Mouse (Mus musculus) heart, adult 18-20 months (tissue): Measurements from ENCODE around the gene Wdr82. TPM values are rescaled to one million over a fixed set of nuclear protein-coding genes. Genes with fewer than 3 reads are reported as not detected.

Source experiments
- DNase-seq, 2 experiments: peaks; one replicate each; pipeline ENCODE4 v3.0.0; 2021 to 2022; ENCODE audit warnings: mixed read lengths in 1 of 2
- microRNA-seq, 2 experiments: library from miRNA; unstranded; fragments of <30 nt; microRNA quantifications; one replicate each; pipeline ENCODE4 v1.2.0; 2022
- total RNA-seq, 2 experiments: library from RNA; stranded (reverse); gene quantifications; 2 replicates each; pipeline ENCODE4 v1.2.3; 2021

The Wdr82 gene
- total RNA-seq, 2 experiments from 2014 or later, result 38.2 to 39.5 TPM

DNA sequence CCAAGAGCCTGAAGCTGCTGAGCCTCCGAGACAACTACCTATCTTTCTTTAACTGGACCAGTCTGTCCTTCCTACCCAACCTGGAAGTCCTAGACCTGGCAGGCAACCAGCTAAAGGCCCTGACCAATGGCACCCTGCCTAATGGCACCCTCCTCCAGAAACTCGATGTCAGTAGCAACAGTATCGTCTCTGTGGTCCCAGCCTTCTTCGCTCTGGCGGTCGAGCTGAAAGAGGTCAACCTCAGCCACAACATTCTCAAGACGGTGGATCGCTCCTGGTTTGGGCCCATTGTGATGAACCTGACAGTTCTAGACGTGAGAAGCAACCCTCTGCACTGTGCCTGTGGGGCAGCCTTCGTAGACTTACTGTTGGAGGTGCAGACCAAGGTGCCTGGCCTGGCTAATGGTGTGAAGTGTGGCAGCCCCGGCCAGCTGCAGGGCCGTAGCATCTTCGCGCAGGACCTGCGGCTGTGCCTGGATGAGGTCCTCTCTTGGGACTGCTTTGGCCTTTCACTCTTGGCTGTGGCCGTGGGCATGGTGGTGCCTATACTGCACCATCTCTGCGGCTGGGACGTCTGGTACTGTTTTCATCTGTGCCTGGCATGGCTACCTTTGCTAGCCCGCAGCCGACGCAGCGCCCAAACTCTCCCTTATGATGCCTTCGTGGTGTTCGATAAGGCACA lies 54.9 kb downstream of the Wdr82 start:
- DNase-seq, result no peak

- peak; percentile 69 for DNase-seq
Observed at GRCm38 (mm10) chr9:106226151-106226682, 55.5 kb downstream of the Wdr82 start.

GRCm38 (mm10) chr9:106227790-106228429 lies 57.2 kb downstream of the Wdr82 start:
- no peak for DNase-seq

DNA sequence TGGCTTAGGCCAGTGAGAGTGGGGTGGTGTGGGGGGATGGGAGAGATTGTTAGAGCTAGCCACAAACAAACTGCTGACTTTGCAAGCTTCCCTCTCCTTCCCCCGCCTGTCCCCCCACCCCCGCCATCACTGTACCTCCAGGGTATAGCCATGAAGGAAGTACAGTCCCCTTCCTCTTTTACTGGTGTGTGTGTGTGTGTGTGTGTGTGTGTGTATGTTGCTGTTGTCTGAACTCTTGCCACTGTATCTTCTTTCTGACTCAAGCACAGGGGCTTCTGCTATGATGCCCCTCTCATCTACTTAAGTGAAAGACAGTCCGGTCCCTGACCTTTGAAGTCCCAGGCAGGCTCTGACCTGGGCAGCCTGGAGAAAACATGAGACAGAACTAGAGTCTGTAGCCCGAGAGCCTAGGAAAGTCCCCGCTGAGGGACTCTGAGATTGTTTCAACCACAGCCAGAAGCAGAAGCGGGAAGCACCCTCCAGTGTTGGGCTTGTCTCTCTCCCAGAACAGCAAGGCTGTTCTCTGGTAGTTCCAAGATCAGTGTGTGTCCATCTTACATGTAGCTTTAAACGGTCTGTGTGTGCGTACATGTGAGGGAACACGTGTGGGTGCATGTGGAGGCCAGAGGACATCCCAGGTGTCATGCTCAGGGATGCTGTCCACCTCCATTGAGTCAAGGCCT lies 59.5 kb downstream of the Wdr82 start:
- DNase-seq, result no peak

DNA sequence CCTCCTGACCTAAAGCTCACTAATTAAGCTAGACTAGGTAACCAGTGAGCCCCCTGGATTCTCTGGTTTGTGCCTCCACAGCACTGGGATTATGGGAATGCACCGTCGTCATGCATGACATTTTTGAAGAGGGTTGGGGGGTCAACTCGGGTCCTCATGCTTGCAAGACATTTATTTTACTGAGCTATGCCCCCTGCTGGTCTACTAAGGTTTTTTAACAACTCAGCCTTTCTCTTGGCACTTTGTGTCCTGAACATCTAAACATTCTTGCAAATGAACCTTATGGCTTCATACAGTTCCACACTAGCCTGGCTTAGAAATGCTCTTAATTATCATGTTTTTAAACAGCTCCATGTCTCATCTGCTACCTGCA lies 60.0 kb downstream of the Wdr82 start:
- DNase-seq, result no peak

DNA sequence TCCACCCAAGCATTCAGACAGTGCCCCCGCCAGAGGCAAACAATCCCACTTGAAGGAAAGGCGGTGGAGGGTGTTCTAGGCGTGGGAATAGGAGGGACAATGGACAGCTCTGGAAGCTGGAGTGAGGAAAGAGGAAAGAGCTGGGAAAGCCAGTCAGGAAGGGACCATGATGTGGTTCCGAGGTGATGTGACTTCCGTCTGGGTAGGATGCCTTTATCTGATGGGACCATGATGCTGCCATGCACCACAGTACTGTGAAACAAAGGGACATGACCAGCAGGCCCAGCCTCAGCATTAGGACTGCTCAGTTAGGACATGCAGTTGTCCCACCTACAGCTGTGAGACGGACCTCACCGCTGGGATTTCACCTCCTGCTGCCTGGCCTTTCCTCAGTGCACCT lies 60.5 kb downstream of the Wdr82 start:
- DNase-seq, result no peak

GRCm38 (mm10) chr9:106231816-106232215 lies 61.1 kb downstream of the Wdr82 start:
- DNase-seq, result no peak

GRCm38 (mm10) chr9:106232956-106233355 lies 62.2 kb downstream of the Wdr82 start:
- DNase-seq, result no peak

- no peak for DNase-seq
Observed at GRCm38 (mm10) chr9:106233953-106234352, 63.2 kb downstream of the Wdr82 start.

DNA sequence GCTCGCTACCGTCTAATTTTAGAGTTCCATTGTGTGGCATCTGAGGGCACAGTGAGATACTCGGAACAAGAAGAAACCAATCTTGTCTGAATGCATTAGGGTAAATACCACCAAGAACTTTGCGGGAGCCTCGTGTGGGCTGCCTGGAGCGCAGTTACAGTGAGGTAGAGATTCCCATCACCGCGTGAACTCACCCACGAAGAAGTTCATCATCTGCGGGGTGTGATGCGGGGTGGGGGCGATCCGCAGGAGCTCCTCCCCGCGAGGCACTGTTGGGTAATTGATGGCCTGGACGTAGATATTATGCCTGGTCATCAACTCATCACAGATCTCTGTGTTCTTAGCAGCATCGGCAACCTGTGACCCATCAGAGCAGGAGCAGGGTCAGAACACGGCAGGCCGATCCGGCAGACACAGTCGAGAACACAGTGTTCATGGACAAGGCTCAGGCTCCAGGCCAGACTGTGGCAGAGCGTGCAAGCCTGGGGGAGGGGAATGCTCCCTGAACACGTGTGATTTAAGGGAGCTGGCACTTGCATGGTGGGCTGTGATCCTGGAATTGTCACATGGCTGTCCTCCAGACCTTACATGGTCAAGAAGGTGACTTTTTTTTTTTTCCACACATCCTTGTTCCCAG lies 64.6 kb downstream of the Wdr82 start:
- peak; percentile 75 to 85 for DNase-seq

- peak; percentile 30 to 49 for DNase-seq
Observed at GRCm38 (mm10) chr9:106236156-106236817, 65.6 kb downstream of the Wdr82 start.

DNA sequence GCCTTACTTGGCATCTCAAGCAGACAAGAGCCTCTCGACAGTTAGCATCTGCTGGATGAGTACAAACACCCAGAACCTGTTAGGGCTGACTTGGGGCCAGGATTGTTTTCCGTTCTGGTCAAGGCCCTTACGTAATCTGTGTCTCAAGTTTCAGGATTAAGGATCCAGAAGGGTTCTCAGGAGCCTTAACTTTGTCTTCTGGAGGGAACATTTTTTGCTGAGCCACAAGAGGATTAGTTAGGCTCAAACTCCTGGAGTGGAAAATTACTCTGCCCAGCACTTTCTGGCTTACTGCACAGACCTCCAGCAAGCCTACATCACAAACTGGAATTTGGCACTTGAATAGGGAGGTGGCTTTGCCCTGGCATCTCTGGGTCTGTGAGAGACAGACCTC lies 66.1 kb downstream of the Wdr82 start:
- DNase-seq, result peak; percentile 39 to 49

- no peak for DNase-seq
Observed at GRCm38 (mm10) chr9:106237401-106237800, 66.7 kb downstream of the Wdr82 start.

DNA sequence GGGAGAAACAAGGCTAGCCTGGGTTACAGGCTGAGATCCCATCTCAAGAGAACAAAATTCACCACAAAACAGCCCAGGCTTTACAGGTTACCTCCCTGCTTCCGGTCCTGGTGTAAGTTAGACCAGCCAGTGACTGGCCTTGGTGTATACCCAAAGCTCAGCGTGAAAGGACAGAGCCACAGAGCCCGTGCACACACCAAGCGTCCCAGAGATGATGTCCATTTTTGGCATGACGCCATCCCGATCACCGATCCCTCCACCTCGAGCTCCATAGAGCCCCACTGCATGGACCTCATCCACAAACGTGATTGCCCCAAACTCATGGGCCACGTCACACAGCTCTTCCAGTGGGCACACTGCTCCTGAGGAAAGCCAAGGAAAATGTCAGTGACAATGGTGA lies 67.2 kb downstream of the Wdr82 start:
- peak in 1 of 2 experiments; percentile 9 for DNase-seq

Small RNA genes lying within 50 kb of the gene (microRNA-seq; reads per million reads assigned to microRNA genes)
- gene Mir135a-1, result 0 to 0.54 reads per million in 2 experiments
- gene Mirlet7g, result 79,413 to 87,250 reads per million in 2 experiments

Other genes with a start within 250 kb of the Wdr82 start
- under 1 TPM; 0.12 to 0.59 TPM for gene Col6a5, start 210.3 kb upstream of the Wdr82 start, total RNA-seq
- gene Col6a4, start 74.1 kb upstream of the Wdr82 start, total RNA-seq, result under 1 TPM in 1 of 2 experiments, not detected in 1; 0.15 TPM
- 1 to 10 TPM; 2.5 to 2.9 TPM for gene Glyctk, start 12.8 kb upstream of the Wdr82 start, total RNA-seq
- 10 to 100 TPM; 11.8 to 15.0 TPM for gene Ppm1m, start 28.8 kb downstream of the Wdr82 start, total RNA-seq
- gene Twf2, start 32.2 kb downstream of the Wdr82 start, total RNA-seq, result 100 to 1,000 TPM; 229 to 242 TPM
- 1 to 10 TPM in 1 of 2 experiments, under 1 TPM in 1; 0.45 to 1.3 TPM for gene Tlr9, start 51.7 kb downstream of the Wdr82 start, total RNA-seq
- 100 to 1,000 TPM; 345 to 482 TPM for gene Alas1, start 77.7 kb downstream of the Wdr82 start, total RNA-seq
- 1 to 10 TPM; 4.0 to 4.2 TPM for gene Poc1a, start 110.1 kb downstream of the Wdr82 start, total RNA-seq
- gene Dusp7, start 197.7 kb downstream of the Wdr82 start, total RNA-seq, result 10 to 100 TPM; 45.5 to 46.2 TPM